Mouse (Mus musculus): ENCODE results near the gene Timm44. TPM values are rescaled to one million over a fixed set of nuclear protein-coding genes. Genes with fewer than 3 reads are reported as not detected.
A peak's percentile ranks its signal among the peaks of the same experiment; 100 is the strongest.

Gene Timm44
- total and polyA plus RNA-seq, 3 experiments, result 174 to 199 TPM; not detected in 1

GRCm38 (mm10) chr8:4292738-4293137 lies 17.0 kb upstream of the Timm44 start:
- TF ChIP-seq POLR2A (IDR thresholded peaks at IDR 0.05; ENCODE audit: control insufficient read depth in 1 of 2, insufficient read depth in 1 of 2, low read depth in 1 of 2, low read length in 2 of 2, poor library complexity in 1 of 2) (0 out of 4 replicates have a peak, but pooled peaks of 1 of the 2 experiments have one; percentile 26), HCFC1 (IDR thresholded peaks at IDR 0.05; ENCODE audit: low read depth, low read length) (no peak), CTCF (IDR thresholded peaks at IDR 0.05 in 2 of 3, conservative IDR thresholded peaks at IDR 0.05 in 1 of 3; ENCODE audit: control insufficient read depth in 1 of 3, insufficient read depth in 1 of 3, low read depth in 2 of 3, low read length in 3 of 3, poor library complexity in 1 of 3, severe bottlenecking in 1 of 3) (peak in 2 of 3 experiments; percentile 16 to 32; a peak in 3 of 6 replicates)
- DNase-seq (ENCODE audit: low read depth, low spot score), result no peak
- Histone ChIP-seq H3K79me2 (ENCODE audit: control insufficient read depth, insufficient read depth, low read length, poor library complexity) (no peaks in the 10 kb centered on the region), H3K36me3 (ENCODE audit: control insufficient read depth in 1 of 2, insufficient read depth in 2 of 2, low read length in 2 of 2) (peaks cover 9 to 28% of the 10 kb centered on the region in 2 experiments), H3K9me3 (replicated peaks; ENCODE audit: insufficient read depth, low read length) (no peaks in the 10 kb centered on the region), H3K4me1 (ENCODE audit: control insufficient read depth in 1 of 2, insufficient read depth in 2 of 2, low read length in 2 of 2) (peaks cover 0 to 5% of the 10 kb centered on the region in 2 experiments; a peak in 1 of 4 replicates), H3K4me3 (ENCODE audit: control insufficient read depth in 1 of 2, insufficient read depth in 1 of 2, low read depth in 2 of 2, low read length in 2 of 2) (no peak overlapping the region), H3K27ac (ENCODE audit: control insufficient read depth, low read depth, low read length) (no peak overlapping the region), H3K27me3 (ENCODE audit: control insufficient read depth in 1 of 2, insufficient read depth in 2 of 2, low read length in 2 of 2) (no peaks in the 10 kb centered on the region), H3K9ac (ENCODE audit: control insufficient read depth, low read depth, low read length, poor library complexity, severe bottlenecking) (no peak overlapping the region)

- Histone ChIP-seq H3K27me3 (ENCODE audit: control insufficient read depth in 1 of 2, insufficient read depth in 2 of 2, low read length in 2 of 2) (no peaks in the 10 kb centered on the region), H3K9me3 (replicated peaks; ENCODE audit: insufficient read depth, low read length) (no peaks in the 10 kb centered on the region), H3K27ac (ENCODE audit: control insufficient read depth, low read depth, low read length) (peak overlapping the region; percentile 53), H3K79me2 (ENCODE audit: control insufficient read depth, insufficient read depth, low read length, poor library complexity) (peaks cover 15% of the 10 kb centered on the region), H3K9ac (ENCODE audit: control insufficient read depth, low read depth, low read length, poor library complexity, severe bottlenecking) (peak overlapping the region; percentile 72), H3K4me1 (ENCODE audit: control insufficient read depth in 1 of 2, insufficient read depth in 2 of 2, low read length in 2 of 2) (peaks cover 2 to 10% of the 10 kb centered on the region in 2 experiments; a peak in 3 of 4 replicates), H3K36me3 (ENCODE audit: control insufficient read depth in 1 of 2, insufficient read depth in 2 of 2, low read length in 2 of 2) (peaks cover 4 to 9% of the 10 kb centered on the region in 2 experiments; a peak in 2 of 4 replicates), H3K4me3 (ENCODE audit: control insufficient read depth in 1 of 2, insufficient read depth in 1 of 2, low read depth in 2 of 2, low read length in 2 of 2) (peak overlapping the region; percentile 53 to 91)
- TF ChIP-seq MEF2A (IDR thresholded peaks at IDR 0.05; ENCODE audit: extremely low read depth, insufficient replicate concordance, low read depth, low read length, poor library complexity, severe bottlenecking) (no peak), MXI1 (IDR thresholded peaks at IDR 0.05; ENCODE audit: low read depth, low read length) (0 out of 2 replicates have a peak, but pooled peaks have one; percentile 9)
- DNase-seq (ENCODE audit: low read depth, low spot score), result no peak
These were observed 375 bp upstream of the Timm44 start for GRCm38 (mm10) chr8:4276111-4276465.

GRCm38 (mm10) chr8:4269609-4270008 lies 6.1 kb downstream of the Timm44 start:
- H3K27me3 ChIP-seq (ENCODE audit: control insufficient read depth in 1 of 2, insufficient read depth in 2 of 2, low read length in 2 of 2), result no peaks in the 10 kb centered on the region
- DNase-seq (ENCODE audit: low read depth, low spot score), result no peak
- peaks cover 6 to 24% of the 10 kb centered on the region in 2 experiments for H3K36me3 ChIP-seq (ENCODE audit: control insufficient read depth in 1 of 2, insufficient read depth in 2 of 2, low read length in 2 of 2)
- H3K27ac ChIP-seq (ENCODE audit: control insufficient read depth, low read depth, low read length), result no peak overlapping the region
- peaks cover 0 to 4% of the 10 kb centered on the region in 2 experiments; a peak in 1 of 4 replicates for H3K4me1 ChIP-seq (ENCODE audit: control insufficient read depth in 1 of 2, insufficient read depth in 2 of 2, low read length in 2 of 2)
- H3K9ac ChIP-seq (ENCODE audit: control insufficient read depth, low read depth, low read length, poor library complexity, severe bottlenecking), result no peak overlapping the region
- H3K9me3 ChIP-seq (replicated peaks; ENCODE audit: insufficient read depth, low read length), result no peaks in the 10 kb centered on the region
- no peak for TF ChIP-seq ETS1 (IDR thresholded peaks at IDR 0.05; ENCODE audit: low read depth, low read length)
- no peak for TF ChIP-seq USF2 (IDR thresholded peaks at IDR 0.05; ENCODE audit: borderline replicate concordance in 1 of 2, insufficient read depth in 1 of 2, low read depth in 1 of 2, low read length in 2 of 2)
- TF ChIP-seq CHD2 (IDR thresholded peaks at IDR 0.05; ENCODE audit: low read length), result no peak
- no peak for TF ChIP-seq RCOR1 (IDR thresholded peaks at IDR 0.05; ENCODE audit: low read depth, low read length)
- TF ChIP-seq GATA1 (IDR thresholded peaks at IDR 0.05; ENCODE audit: low read depth, low read length), result no peak
- no peak for TF ChIP-seq SIN3A (IDR thresholded peaks at IDR 0.05; ENCODE audit: low read length)
- no peak for TF ChIP-seq SMC3 (IDR thresholded peaks at IDR 0.05; ENCODE audit: low read depth, low read length)
- TF ChIP-seq MEF2A (IDR thresholded peaks at IDR 0.05; ENCODE audit: extremely low read depth, insufficient replicate concordance, low read depth, low read length, poor library complexity, severe bottlenecking), result no peak
- no peak for TF ChIP-seq NRF1 (IDR thresholded peaks at IDR 0.05; ENCODE audit: insufficient read depth, low read depth, low read length, poor library complexity, severe bottlenecking)
- TF ChIP-seq ZC3H11A (IDR thresholded peaks at IDR 0.05; ENCODE audit: low read depth, low read length), result no peak
- no peak for TF ChIP-seq POLR2AphosphoS5 (IDR thresholded peaks at IDR 0.05; ENCODE audit: borderline replicate concordance, low read depth, low read length)
- no peak for TF ChIP-seq ZMIZ1 (IDR thresholded peaks at IDR 0.05; ENCODE audit: low read depth, low read length)
- no peak for TF ChIP-seq RAD21 (IDR thresholded peaks at IDR 0.05; ENCODE audit: low read depth, low read length)
- TF ChIP-seq E2F4 (IDR thresholded peaks at IDR 0.05; ENCODE audit: borderline replicate concordance, low read depth, low read length), result no peak
- TF ChIP-seq BHLHE40 (IDR thresholded peaks at IDR 0.05; ENCODE audit: borderline replicate concordance, low read depth, low read length), result no peak
- H3K4me3 ChIP-seq (ENCODE audit: control insufficient read depth in 1 of 2, insufficient read depth in 1 of 2, low read depth in 2 of 2, low read length in 2 of 2), result no peak overlapping the region
- peaks cover 3% of the 10 kb centered on the region for H3K79me2 ChIP-seq (ENCODE audit: control insufficient read depth, insufficient read depth, low read length, poor library complexity)
